Mouse (Mus musculus) gastrocnemius, postnatal 14 days (tissue): Measurements from ENCODE around the gene Armh3. TPM values are rescaled to one million over a fixed set of nuclear protein-coding genes. Genes with fewer than 3 reads are reported as not detected.
"Not testable (repeated sequence)": the region's sequence is repeated elsewhere in the genome, so short reads cannot be mapped to it uniquely, and the experiment has no call there.

ENCODE experiments used
- DNase-seq: peaks from one replicate; pipeline ENCODE4 v3.0.0; 2021; ENCODE audit warnings: mixed read lengths
- intact Hi-C: fragments of 180-260 bp; cut with DNase I; formaldehyde crosslinking; loops from one replicate; pipeline ENCODE4 v1.15.1; 2025; ENCODE audit warnings: low total_unique reads
- total RNA-seq, 2 experiments: library from RNA; stranded (reverse); gene quantifications; 2 replicates each; pipeline ENCODE4 v1.2.3; 2021

Gene Armh3
- total RNA-seq, 2 experiments from 2014 or later, result 10.8 to 10.9 TPM

DNA sequence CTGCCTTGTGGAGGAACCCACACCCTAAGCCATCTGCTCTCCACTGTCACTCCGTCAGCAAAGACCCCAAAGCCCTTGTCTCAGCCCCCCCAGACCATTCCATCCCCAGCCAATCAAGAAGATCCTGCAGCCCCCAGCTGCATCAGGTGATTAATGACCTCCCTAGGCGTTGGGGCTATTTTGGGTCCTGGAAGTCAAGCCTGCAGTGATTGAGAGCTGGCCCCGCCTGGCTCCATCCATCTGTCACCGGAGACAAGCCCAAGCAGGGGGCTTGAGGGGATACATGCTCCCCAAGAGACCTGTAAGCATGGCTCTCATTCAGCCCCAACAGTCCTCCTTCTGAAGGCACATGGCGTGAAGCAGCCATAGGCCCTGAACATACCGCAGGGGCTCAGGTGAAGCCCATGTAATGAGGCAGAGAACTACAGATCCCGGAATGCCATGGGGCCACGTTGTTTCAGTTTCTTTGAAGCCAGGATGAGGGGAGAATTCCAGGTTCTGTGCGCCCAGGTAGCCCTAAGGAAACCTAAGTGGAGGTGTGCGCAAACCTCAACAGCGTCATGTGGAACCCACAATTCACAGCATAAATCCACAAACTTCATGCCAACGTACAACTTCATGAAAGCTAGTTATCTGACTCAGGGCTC, 187.1 kb downstream of the Armh3 start:
- intact Hi-C loops, result loop anchor here (5.0 kb wide), 1 partner anchor 141 kb away; no protein-coding TSS in a partner anchor
- no peak for DNase-seq

DNA sequence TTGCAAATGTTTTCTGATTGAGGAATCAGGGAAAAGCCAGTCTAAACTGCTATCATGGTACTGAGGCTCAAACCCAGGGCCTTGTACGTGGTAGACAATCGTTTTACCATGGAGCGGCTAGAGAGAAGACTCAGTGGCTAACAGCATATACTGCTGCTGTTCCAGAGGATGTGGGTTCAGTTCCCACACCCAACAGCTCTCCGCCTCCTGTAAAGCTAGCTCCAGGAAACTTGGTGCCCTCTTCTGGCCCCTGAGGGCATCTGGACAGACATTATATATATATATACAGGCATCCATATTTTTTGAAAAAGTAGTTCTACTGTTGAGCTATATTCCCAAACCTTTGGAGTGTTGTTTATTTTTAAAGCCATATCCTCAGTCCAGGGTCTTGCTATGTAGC, 190.6 kb downstream of the Armh3 start:
- intact Hi-C loops, result loop anchor here (10.0 kb wide), 1 partner anchor 207 kb away; no protein-coding TSS in a partner anchor
- DNase-seq, result no peak

DNA sequence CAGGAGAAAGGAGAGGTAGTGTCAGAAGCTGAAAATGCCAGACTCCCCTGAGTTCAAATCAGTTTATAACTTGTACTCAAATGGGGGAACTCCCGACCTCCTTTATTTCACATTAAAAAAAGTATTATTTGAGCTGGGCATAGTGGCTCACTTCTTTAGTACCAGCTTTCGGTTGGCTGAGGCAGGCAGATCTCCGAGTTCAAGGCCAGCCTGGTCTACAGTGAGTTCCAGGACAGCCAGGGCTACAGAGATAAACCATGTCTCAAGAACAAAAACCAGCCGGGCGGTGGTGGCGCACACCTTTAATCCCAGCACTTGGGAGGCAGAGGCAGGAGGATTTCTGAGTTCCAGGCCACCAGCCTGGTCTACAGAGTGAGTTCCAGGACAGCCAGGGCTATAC, 192.5 kb downstream of the Armh3 start:
- DNase-seq, result not testable (repeated sequence)
- intact Hi-C loops, result loop anchor here (10.0 kb wide), 1 partner anchor 209 kb away; no protein-coding TSS in a partner anchor

DNA sequence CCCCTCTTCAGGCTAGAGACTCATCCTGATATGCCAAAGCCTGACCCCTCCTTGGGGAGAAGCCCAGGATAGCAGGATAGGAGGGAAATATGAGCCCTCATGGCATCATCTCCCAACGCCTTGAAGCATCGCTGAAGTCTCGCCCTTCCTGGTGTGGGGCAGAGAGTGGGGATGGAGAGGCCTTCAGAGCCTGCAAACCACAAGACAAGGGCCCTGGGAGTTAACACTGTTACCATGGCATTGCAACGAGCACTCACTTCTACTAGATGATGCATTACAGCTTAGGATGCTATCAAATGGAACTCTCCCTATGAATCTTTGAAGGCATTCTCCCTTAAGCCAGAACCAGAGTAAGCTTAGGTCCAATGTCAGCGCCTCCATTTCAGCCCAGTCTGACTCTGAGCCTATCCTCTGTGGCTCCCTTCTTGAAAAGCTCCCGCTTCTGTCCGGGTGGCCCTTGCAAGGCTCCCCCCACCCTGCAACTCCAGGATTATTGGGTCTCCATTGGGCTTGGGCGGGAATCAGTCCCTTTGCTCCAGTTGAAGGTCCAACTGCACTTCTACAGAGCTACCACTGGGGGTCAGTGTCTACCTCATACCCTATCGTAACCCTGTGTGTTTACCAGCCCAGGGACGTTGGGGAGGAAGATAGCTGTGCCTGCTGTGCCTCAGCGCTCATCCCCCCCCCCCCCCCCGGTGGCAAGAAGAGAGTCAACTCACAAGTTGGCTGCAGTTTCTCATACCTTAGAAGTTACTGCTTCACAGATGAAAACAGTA, 193.5 kb downstream of the Armh3 start:
- DNase-seq, result peak; percentile 27
- intact Hi-C loops, result loop anchor here (10.0 kb wide), 1 partner anchor 210 kb away; no protein-coding TSS in a partner anchor

DNA sequence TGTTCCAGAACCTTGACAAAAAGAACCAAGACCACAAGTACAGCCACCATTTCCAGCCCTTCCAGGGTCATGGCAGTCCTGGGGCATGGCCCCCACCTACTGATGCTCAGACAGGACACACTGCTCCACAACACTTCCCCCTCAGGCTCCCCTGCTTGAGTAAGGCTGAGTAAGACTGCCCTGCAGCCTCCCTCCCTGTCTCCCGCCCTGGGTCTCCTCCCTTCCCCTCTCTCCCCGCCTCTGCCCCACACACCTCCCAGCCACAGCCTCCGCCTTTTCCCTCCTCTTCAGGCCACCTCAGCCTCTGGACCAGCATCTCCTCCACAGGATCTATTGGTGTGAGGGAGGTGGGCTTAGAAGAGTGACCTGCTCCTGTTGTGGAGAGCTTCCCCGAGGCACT, 194.9 kb downstream of the Armh3 start:
- intact Hi-C loops, result loop anchor here (10.0 kb wide), 1 partner anchor 211 kb away; no protein-coding TSS in a partner anchor
- DNase-seq, result no peak

DNA sequence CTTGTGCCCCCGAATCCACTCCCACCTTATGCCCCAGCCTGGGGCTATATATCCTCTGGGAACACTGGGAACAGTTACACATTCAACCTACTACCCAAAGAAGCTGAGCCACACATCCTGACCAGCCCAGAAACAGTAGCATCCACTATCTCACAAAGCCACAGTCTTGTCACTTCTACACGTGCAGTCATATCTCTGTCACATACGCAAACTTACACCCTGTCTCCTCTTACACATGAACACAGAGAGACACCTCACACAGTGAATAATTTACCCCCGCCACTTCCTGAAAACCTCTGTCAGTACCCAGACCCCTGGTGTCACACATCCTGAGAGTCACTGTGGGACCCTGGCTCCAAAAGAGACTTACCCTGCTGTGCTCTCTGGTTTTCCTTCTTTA, 195.6 kb downstream of the Armh3 start:
- intact Hi-C loops, result loop anchor here (10.0 kb wide), 1 partner anchor 212 kb away; no protein-coding TSS in a partner anchor
- DNase-seq, result no peak

DNA sequence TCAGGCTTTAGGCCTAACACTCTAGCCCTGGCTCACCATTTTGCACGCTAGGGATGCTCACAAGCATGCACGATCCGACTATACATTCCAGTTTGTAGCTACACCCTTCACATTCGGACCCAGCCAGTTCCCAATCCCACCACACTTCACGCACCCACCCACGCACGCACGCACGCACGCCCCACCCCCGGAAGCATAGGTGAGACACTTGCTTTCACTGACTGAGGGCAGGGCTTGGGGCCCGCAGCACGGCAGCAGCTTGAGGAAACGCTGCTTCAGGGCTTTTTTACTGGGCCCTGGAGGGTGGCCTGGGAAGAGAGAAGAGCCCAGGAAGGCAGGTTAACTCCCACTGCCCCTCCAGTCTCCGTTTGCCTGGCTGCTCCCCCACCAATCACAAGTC, 201.4 kb downstream of the Armh3 start:
- DNase-seq, result no peak
- intact Hi-C loops, result no loop called here

DNA sequence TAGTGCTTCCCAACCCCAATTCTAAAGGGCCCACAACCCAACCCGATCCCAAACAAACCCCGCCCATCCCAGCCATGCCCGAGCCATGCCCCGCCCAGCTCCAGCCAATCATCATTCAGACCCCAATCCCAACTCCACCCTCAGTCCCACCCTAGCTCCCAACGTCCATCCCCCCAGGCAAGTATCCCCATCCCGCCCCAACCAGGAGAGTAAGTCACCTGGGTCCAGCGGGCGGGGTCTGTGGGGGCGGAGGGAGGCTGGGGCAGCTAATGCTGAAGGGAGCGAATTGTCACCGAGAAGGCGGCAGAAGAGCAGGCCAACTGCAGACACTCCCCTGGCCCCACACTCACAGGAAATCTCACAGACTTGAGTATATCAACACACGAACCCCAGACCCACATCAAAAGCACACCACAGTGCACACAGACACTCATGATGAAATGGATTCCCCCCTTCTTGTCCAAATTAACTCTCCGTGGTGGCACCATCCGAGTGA, 202.2 kb downstream of the Armh3 start:
- intact Hi-C loops, result no loop called here
- DNase-seq, result peak; percentile 45

DNA sequence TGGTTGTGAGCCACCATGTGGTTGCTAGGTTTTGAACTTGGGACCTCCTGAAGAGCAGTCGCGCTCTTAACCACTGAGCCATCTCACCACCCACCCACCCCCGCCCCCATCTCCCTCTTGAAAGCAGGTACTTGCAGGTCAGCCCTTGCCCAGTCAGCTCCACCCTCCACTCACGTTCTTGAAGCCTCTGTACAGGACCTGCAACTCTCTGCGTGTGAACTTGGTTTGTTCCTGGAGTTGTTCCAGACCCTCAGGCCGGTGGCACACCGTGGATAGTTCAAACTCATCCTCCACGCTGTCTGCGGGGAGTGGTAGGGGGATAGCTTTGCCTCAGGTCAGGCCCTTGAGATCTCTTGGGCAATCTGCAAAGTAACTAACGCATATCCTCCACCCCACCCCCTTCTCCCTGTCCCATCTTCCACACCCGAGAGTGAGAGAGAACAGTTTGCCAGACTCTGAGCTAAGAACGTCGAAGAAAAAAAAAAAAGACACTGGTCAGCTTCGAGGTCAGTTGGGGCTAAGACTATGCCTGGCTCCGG, 202.8 kb downstream of the Armh3 start:
- intact Hi-C loops, result no loop called here
- DNase-seq, result no peak

DNA sequence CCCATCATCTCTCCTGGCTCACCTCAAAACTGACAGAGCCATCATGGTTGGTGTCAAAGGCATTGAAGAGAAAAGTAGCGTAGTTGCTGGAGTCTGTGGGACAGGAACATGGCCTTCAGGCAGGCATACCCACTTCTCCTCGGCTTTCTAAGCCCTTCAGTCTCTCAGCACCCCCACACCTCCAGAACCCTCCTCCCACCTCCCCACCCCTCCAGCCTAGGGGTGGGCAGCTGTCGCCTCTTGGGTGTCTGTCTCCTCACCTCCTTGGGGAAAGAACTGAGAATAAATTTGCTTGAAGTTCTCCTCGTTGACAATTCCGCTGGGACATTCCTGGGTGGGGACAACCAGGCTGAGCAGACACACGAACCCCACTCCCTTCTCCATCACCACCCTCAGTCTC, 203.6 kb downstream of the Armh3 start:
- intact Hi-C loops, result no loop called here
- no peak for DNase-seq

DNA sequence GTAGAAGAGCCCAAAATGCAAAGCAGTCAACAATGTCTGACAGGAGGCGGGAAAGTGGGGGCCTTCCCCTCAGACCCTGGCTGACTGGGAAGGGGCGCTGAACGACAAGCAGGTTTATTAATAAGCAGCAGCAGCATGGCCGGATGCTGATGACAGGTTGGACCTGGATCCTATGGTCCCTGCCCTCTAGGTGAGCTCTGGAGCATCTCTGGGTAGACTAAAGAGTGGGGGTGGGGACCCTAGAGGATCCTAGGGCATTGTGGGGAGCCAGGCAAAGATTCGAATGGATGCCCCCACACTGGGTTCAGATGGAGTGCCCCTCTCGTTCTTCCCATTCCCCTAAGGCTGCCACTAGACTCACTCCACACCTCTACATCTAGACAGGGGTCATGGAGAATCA, 205.9 kb downstream of the Armh3 start:
- intact Hi-C loops, result no loop called here
- no peak for DNase-seq

DNA sequence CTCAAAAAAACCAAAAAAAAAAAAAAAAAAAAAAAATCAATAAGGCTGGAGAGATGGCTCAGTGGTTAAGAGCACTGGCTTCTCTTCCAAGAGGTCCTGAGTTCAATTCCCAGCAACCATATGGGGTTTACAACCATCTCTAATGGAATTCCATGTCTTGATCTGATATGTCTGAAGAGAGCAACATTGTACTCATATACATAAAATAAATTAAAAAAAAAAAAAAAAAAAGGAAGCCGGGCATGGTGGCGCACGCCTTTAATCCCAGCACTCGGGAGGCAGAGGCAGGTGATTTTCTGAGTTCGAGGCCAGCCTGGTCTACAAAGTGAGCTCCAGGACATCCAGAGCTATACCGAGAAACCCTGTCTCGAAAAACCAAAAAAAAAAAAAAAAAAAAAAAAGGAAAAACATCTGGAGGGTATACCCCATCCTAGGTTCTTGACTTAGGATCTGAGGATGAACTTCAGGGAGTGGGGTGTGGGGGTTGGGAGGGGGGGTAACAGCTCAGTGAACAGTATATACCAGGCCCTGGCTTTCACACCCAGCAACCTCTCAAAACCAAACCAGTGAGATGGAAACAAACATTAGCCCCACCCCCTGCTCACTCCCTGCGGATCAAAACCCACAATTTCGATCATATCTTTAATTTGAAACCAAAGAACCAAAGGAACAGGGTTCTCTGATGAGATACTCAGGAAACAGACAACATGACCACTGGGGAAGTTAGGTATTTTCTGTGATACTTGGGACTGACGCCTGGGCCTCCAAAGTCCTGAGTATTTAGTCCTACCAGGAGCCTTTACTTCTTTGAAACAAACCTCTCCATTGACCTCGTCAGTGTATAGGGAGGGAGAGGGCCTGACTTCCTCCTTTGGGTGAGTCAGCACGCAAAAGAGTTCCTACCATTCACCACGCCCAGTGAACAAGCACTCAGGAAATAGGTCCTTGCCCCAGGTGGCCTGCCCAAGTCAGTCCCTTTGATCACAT, 208.1 kb downstream of the Armh3 start:
- intact Hi-C loops, result no loop called here
- no peak for DNase-seq

DNA sequence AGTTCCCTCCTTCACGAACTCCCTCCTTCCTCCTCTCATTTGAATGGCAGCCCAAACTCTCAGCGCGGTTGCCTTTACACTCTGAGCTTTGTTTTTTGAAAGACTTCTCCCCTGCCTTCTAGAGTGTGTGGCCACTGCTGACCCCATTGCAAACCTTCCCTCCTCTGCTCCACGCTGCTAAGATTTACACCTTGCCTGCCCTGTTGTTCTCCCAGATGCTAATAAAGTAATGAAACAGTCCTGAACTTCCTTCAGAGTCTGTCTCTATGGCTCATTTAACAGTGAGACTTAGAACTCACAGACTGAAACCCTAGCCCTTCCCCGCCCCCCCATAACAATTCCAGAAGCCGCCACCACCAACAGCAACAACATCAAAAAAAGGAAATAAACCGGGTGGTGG, 208.9 kb downstream of the Armh3 start:
- no peak for DNase-seq
- intact Hi-C loops, result no loop called here

DNA sequence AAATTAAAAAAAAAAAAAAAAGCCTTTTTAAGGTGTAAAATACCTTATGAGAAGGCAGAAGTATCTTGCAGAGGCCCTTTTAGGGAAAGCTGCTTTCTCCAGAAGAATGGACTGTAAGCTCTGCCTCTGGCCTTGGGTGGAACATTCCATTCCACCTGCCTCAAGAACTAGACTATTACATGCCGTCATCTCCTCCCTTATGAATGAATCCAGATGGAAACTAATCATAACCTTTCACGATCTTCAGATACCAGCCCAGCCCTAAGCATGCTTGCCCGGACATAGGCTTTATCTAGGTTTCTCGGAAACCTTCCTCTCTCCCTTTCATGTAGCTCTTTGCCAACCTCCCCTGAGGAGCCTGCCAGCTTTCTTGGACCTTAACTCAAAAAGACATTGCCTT, 210.0 kb downstream of the Armh3 start:
- intact Hi-C loops, result no loop called here
- DNase-seq, result no peak

DNA sequence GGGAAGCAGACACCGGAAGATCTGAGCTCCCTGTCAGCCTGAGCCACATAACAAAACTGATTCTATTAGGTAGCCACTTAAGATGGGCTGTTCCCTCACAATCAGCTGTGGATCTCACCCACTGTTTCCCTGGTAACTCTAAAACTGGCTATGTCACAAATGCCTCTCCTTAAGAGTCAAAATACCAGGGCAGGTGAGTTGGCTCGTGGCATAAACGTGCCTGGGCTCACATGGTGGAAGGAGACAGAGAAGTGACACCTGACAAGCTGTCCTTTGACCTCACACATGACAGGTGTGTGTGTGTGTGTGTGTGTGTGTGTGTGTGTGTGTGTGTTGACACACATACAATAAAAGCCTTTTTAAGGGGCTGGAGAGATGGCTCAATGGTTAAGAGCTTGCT, 210.8 kb downstream of the Armh3 start:
- DNase-seq, result no peak
- intact Hi-C loops, result no loop called here

DNA sequence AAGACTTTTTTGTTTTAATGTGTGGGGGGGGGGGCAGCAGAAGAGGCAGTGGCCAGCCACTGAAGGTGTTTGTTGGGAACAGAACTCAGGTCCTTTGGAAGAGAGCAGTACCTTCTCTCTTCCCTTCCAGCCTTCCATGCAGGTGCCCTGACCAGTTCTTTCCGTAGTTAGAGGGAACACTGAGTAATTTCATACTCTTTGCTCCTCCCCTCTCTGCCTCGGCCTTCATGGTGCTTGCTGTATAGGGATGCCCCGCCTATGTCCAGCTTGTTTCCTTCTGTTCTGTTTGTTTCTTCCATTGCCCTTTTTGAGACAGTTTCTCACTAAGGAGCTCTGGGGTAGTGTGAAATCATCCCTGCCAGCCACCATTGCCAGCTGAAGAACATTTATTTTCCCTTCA, 212.8 kb downstream of the Armh3 start:
- DNase-seq, result no peak
- intact Hi-C loops, result no loop called here

DNA sequence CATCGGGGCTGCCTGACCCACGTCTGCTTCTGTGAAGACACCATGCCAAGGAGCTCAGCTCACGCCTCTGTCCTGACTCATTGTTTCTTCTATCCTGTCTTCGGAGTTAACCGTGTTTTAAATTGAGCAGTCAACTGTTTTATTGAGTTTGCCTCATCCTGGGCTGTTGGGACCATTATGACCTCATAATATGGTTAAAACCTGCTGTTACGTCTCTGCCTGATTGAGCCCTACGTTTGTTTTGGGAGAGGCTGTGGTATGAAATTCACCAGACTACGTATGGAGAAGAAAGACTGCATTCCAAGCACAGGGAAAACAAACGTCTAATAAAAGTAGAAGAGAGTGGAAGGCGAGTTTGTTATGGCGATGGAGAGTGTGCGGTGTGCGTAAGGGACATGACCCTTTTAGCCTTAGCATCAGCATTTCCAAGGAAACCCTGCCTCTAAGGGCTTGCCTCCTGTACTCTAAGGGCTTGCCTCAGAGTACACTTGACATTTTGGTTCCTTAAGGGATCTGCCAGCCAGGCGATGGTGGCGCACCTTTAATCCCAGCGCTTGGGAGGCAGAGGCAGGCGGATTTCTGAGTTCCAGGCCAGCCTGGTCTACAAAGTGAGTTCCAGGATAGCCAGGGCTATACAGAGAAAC, 214.2 kb downstream of the Armh3 start:
- intact Hi-C loops, result no loop called here

DNA sequence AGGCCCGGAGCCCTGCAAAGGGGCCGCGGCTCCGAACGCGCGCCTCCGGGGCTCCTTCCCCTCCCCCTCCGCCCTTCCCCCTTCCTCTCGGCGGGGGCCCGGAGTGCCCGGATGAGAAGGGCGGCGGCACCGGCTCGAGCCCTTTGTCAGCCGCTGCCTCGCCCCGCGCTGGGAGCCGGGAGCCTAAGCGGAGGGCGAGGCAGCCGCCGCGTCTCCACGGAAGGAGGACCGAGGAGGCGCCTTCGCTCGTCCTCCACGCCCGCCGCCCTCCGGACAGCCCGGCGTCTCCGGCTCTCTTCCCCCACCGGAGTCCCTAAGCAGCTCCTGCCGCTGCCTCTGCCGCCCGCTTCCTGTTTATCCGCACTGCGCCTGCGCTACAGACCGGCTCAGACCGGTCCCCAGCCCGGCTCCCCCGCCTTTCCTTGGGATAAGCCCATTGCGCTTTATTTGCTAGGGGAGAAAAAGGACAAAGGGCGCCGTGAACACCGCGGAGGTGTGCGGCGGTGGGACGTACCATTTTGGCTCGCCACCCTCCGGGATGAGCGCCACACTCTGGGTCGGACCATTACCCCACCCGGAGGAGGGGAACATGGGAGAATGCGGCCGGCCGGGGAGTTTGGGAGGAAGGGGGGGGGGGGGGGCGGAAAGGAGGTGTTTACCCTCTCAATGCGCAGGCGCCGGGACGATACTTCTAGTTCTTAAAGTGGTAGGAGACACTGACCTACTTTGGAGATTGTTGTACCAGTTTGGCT, 214.9 kb downstream of the Armh3 start, which contains the start of gene Mgea5:
TSS of gene Mgea5 (minus strand) at position 657 of the 752 bp plus-strand sequence.
- DNase-seq, result peak; percentile 98
- intact Hi-C loops, result no loop called here

More for the DNA sequence above, 214.2 kb downstream of the Armh3 start:
- DNase-seq, result no peak
